Mouse (Mus musculus): ENCODE results near the gene Ldlr. TPM values are rescaled to one million over a fixed set of nuclear protein-coding genes. Genes with fewer than 3 reads are reported as not detected.

Gene Ldlr
- polyA plus RNA-seq, 1 experiment from 2014 or later: 7.3 TPM

- Histone ChIP-seq H3K4me3 (ENCODE audit: low read depth, low read length) (no peak overlapping the region), H3K4me1 (ENCODE audit: control insufficient read depth, insufficient read depth, low read length) (no peaks in the 10 kb centered on the region), H3K9ac (replicated peaks; ENCODE audit: low read depth, low read length) (no peak overlapping the region), H3K4me2 (ENCODE audit: low read depth, low read length) (no peak overlapping the region), H3K27me3 (ENCODE audit: control insufficient read depth, insufficient read depth, low read length) (no peaks in the 10 kb centered on the region), H3K36me3 (ENCODE audit: control insufficient read depth, insufficient read depth, low read length) (peaks cover 45% of the 10 kb centered on the region), H3K9me3 (ENCODE audit: control insufficient read depth, low read length) (no peaks in the 10 kb centered on the region), H3K27ac (ENCODE audit: low read depth, low read length) (no peak overlapping the region)
- no peak for ATAC-seq (ENCODE audit: low read depth)
- 91% methylated on average over 3 of the region's 3 CpGs for WGBS
These were observed 24.0 kb downstream of the Ldlr start for GRCm38 (mm10) chr9:21747238-21747774.

GRCm38 (mm10) chr9:21748033-21748432 is 24.8 kb downstream of the Ldlr start:
- 58% methylated on average over 7 of the region's 7 CpGs for WGBS

GRCm38 (mm10) chr9:21748491-21748890 is 25.2 kb downstream of the Ldlr start:
- Histone ChIP-seq H3K4me3 (ENCODE audit: low read depth, low read length) (no peak overlapping the region), H3K9me3 (ENCODE audit: control insufficient read depth, low read length) (no peaks in the 10 kb centered on the region), H3K4me1 (ENCODE audit: control insufficient read depth, insufficient read depth, low read length) (no peaks in the 10 kb centered on the region), H3K9ac (replicated peaks; ENCODE audit: low read depth, low read length) (no peak overlapping the region), H3K27me3 (ENCODE audit: control insufficient read depth, insufficient read depth, low read length) (no peaks in the 10 kb centered on the region), H3K36me3 (ENCODE audit: control insufficient read depth, insufficient read depth, low read length) (peaks cover 40% of the 10 kb centered on the region), H3K27ac (ENCODE audit: low read depth, low read length) (no peak overlapping the region), H3K4me2 (ENCODE audit: low read depth, low read length) (no peak overlapping the region)
- no peak for ATAC-seq (ENCODE audit: low read depth)
- WGBS: 89% methylated on average over 10 of the region's 10 CpGs

More at GRCm38 (mm10) chr9:21748033-21748432, 24.8 kb downstream of the Ldlr start:
- Histone ChIP-seq H3K27ac (ENCODE audit: low read depth, low read length) (no peak overlapping the region), H3K9me3 (ENCODE audit: control insufficient read depth, low read length) (no peaks in the 10 kb centered on the region), H3K9ac (replicated peaks; ENCODE audit: low read depth, low read length) (no peak overlapping the region), H3K27me3 (ENCODE audit: control insufficient read depth, insufficient read depth, low read length) (no peaks in the 10 kb centered on the region), H3K36me3 (ENCODE audit: control insufficient read depth, insufficient read depth, low read length) (peaks cover 40% of the 10 kb centered on the region), H3K4me2 (ENCODE audit: low read depth, low read length) (no peak overlapping the region), H3K4me1 (ENCODE audit: control insufficient read depth, insufficient read depth, low read length) (no peaks in the 10 kb centered on the region), H3K4me3 (ENCODE audit: low read depth, low read length) (no peak overlapping the region)
- no peak for ATAC-seq (ENCODE audit: low read depth)

GRCm38 (mm10) chr9:21749382-21750118 is 26.3 kb downstream of the Ldlr start:
- H3K36me3 ChIP-seq (ENCODE audit: control insufficient read depth, insufficient read depth, low read length): peaks cover 30% of the 10 kb centered on the region
- H3K4me1 ChIP-seq (ENCODE audit: control insufficient read depth, insufficient read depth, low read length): no peaks in the 10 kb centered on the region
- 88% methylated on average over 6 of the region's 6 CpGs for WGBS

GRCm38 (mm10) chr9:21750370-21750769 is 27.1 kb downstream of the Ldlr start:
- no peak overlapping the region for H3K4me3 ChIP-seq (ENCODE audit: low read depth, low read length)
- no peak overlapping the region for H3K9ac ChIP-seq (replicated peaks; ENCODE audit: low read depth, low read length)
- H3K27ac ChIP-seq (ENCODE audit: low read depth, low read length): no peak overlapping the region
- no peaks in the 10 kb centered on the region for H3K4me1 ChIP-seq (ENCODE audit: control insufficient read depth, insufficient read depth, low read length)
- peaks cover 27% of the 10 kb centered on the region for H3K36me3 ChIP-seq (ENCODE audit: control insufficient read depth, insufficient read depth, low read length)
- no peak for ATAC-seq (ENCODE audit: low read depth)
- no peaks in the 10 kb centered on the region for H3K27me3 ChIP-seq (ENCODE audit: control insufficient read depth, insufficient read depth, low read length)
- H3K4me2 ChIP-seq (ENCODE audit: low read depth, low read length): no peak overlapping the region
- 81% methylated on average over 3 of the region's 3 CpGs for WGBS
- no peaks in the 10 kb centered on the region for H3K9me3 ChIP-seq (ENCODE audit: control insufficient read depth, low read length)

More at GRCm38 (mm10) chr9:21749382-21750118, 26.3 kb downstream of the Ldlr start:
- no peak for ATAC-seq (ENCODE audit: low read depth)
- Histone ChIP-seq H3K9ac (replicated peaks; ENCODE audit: low read depth, low read length) (no peak overlapping the region), H3K4me3 (ENCODE audit: low read depth, low read length) (no peak overlapping the region), H3K4me2 (ENCODE audit: low read depth, low read length) (no peak overlapping the region), H3K27me3 (ENCODE audit: control insufficient read depth, insufficient read depth, low read length) (no peaks in the 10 kb centered on the region), H3K27ac (ENCODE audit: low read depth, low read length) (no peak overlapping the region), H3K9me3 (ENCODE audit: control insufficient read depth, low read length) (no peaks in the 10 kb centered on the region)

- Histone ChIP-seq H3K4me1 (ENCODE audit: control insufficient read depth, insufficient read depth, low read length) (no peaks in the 10 kb centered on the region), H3K4me2 (ENCODE audit: low read depth, low read length) (no peak overlapping the region), H3K4me3 (ENCODE audit: low read depth, low read length) (no peak overlapping the region), H3K27me3 (ENCODE audit: control insufficient read depth, insufficient read depth, low read length) (no peaks in the 10 kb centered on the region), H3K9ac (replicated peaks; ENCODE audit: low read depth, low read length) (no peak overlapping the region), H3K9me3 (ENCODE audit: control insufficient read depth, low read length) (no peaks in the 10 kb centered on the region), H3K36me3 (ENCODE audit: control insufficient read depth, insufficient read depth, low read length) (peaks cover 23% of the 10 kb centered on the region), H3K27ac (ENCODE audit: low read depth, low read length) (no peak overlapping the region)
- WGBS: 63% methylated on average over 6 of the region's 6 CpGs
- ATAC-seq (ENCODE audit: low read depth): no peak
These were observed 28.1 kb downstream of the Ldlr start for GRCm38 (mm10) chr9:21751347-21751746.

GRCm38 (mm10) chr9:21752252-21752792 is 29.0 kb downstream of the Ldlr start:
- Histone ChIP-seq H3K9me3 (ENCODE audit: control insufficient read depth, low read length) (no peaks in the 10 kb centered on the region), H3K9ac (replicated peaks; ENCODE audit: low read depth, low read length) (no peak overlapping the region), H3K27ac (ENCODE audit: low read depth, low read length) (no peak overlapping the region), H3K4me2 (ENCODE audit: low read depth, low read length) (no peak overlapping the region), H3K4me3 (ENCODE audit: low read depth, low read length) (no peak overlapping the region), H3K36me3 (ENCODE audit: control insufficient read depth, insufficient read depth, low read length) (peaks cover 15% of the 10 kb centered on the region), H3K27me3 (ENCODE audit: control insufficient read depth, insufficient read depth, low read length) (no peaks in the 10 kb centered on the region), H3K4me1 (ENCODE audit: control insufficient read depth, insufficient read depth, low read length) (no peaks in the 10 kb centered on the region)
- ATAC-seq (ENCODE audit: low read depth): no peak
- 65% methylated on average over 10 of the region's 10 CpGs for WGBS

- ATAC-seq (ENCODE audit: low read depth): no peak
- no peak overlapping the region for H3K4me2 ChIP-seq (ENCODE audit: low read depth, low read length)
- no peak overlapping the region for H3K4me3 ChIP-seq (ENCODE audit: low read depth, low read length)
- H3K9me3 ChIP-seq (ENCODE audit: control insufficient read depth, low read length): no peaks in the 10 kb centered on the region
- no peaks in the 10 kb centered on the region for H3K27me3 ChIP-seq (ENCODE audit: control insufficient read depth, insufficient read depth, low read length)
- no peaks in the 10 kb centered on the region for H3K4me1 ChIP-seq (ENCODE audit: control insufficient read depth, insufficient read depth, low read length)
- peaks cover 7% of the 10 kb centered on the region; the same call in 1 of the 2 replicates for H3K36me3 ChIP-seq (ENCODE audit: control insufficient read depth, insufficient read depth, low read length)
- H3K27ac ChIP-seq (ENCODE audit: low read depth, low read length): no peak overlapping the region
- no peak overlapping the region for H3K9ac ChIP-seq (replicated peaks; ENCODE audit: low read depth, low read length)
- 80% methylated on average over 2 of the region's 2 CpGs for WGBS
These were observed 30.7 kb downstream of the Ldlr start for GRCm38 (mm10) chr9:21754003-21754402.

Data from neural tube, embryonic 14.5 days (tissue).